Mouse (Mus musculus): Measurements from ENCODE around the gene Cyp27b1.
"Not testable (repeated sequence)": the region's sequence is repeated elsewhere in the genome, so short reads cannot be mapped to it uniquely, and the experiment has no call there.

The Cyp27b1 gene

GRCm38 (mm10) chr10:127069281-127070189, 21.5 kb downstream of the Cyp27b1 start:
- DNase-seq (ENCODE audit: low read depth, low spot score) = no peak

DNA sequence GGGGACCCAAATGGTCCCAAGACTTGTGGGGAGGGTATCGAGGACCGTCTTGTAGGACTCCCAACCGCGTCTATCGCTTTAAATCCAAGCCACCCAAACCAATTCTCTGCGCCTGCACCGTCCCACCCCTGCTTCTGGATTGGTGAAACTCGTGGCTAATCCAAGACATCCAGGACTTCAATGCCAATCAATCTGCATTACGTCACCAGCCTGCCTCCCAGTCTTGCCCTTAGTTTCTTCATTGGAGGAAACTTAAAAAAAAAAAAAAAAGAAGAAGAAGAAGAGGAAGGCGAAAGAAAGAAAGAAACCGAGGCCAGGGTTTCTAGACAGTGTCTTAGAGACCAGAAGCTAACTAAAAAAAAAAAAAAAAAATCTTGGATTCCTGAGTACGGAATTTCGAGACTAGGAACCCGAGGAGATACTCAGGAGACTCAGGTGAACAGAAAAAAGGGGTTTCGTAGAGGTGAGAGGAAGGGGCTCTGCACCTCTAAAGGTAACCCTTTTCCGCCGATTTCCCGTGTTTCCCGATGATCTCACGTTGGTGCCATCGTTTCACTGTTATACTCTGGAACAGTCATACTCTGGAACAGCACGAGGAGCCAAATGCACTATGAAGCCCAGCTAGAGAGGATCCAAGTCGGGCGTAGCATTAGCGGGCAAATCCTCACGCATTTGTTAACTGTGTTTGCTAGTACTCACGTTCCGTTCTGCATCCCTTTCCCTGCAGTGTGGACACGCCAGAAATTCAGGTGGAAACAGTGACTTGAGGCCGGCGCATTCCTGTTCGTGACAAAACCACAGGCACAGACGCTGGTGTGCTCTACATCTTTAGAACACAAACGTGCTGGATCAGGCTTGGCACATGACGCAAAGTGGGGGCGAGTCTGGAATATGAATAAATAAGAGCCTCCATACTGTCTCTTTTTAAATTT, 22.4 kb downstream of the Cyp27b1 start, which contains the start of gene Tspan31:
TSS of gene Tspan31 (minus strand) at position 75 of the 932 bp plus-strand sequence.
- peak; percentile 79 for DNase-seq (ENCODE audit: low read depth, low spot score)

- DNase-seq (ENCODE audit: low read depth, low spot score) = no peak
These were observed 23.2 kb downstream of the Cyp27b1 start for GRCm38 (mm10) chr10:127071203-127071602.

- not testable (repeated sequence) for DNase-seq (ENCODE audit: low read depth, low spot score)
These were observed 24.2 kb downstream of the Cyp27b1 start for GRCm38 (mm10) chr10:127072270-127072669.

- DNase-seq (ENCODE audit: low read depth, low spot score) = not testable (repeated sequence)
These were observed 24.9 kb downstream of the Cyp27b1 start for GRCm38 (mm10) chr10:127072969-127073368.

DNA sequence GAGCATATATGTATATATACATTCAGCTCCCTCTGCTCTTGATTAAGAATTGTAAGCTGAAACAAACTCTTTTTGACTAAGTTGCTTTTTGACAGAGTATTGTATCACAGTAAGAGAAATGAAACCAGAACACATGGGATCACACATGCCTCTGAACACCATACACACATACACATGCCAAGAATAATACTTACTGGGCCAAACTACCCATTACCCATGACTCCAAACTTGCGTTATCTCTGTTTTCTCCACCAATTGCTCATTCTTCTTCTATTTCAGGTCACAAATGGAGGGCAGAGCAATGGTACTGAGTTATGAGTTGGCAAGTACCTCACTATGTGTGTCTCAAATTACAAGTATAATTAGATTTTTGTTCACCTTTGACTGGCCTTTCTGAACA, 25.9 kb downstream of the Cyp27b1 start:
- no peak for DNase-seq (ENCODE audit: low read depth, low spot score)

- no peak for DNase-seq (ENCODE audit: low read depth, low spot score)
These were observed 27.0 kb downstream of the Cyp27b1 start, which contains the start of gene Agap2 for GRCm38 (mm10) chr10:127075080-127075479. TSS of gene Agap2 (plus strand) at chr10:127075284.

GRCm38 (mm10) chr10:127075651-127076050, 27.6 kb downstream of the Cyp27b1 start:
- no peak for DNase-seq (ENCODE audit: low read depth, low spot score)

DNA sequence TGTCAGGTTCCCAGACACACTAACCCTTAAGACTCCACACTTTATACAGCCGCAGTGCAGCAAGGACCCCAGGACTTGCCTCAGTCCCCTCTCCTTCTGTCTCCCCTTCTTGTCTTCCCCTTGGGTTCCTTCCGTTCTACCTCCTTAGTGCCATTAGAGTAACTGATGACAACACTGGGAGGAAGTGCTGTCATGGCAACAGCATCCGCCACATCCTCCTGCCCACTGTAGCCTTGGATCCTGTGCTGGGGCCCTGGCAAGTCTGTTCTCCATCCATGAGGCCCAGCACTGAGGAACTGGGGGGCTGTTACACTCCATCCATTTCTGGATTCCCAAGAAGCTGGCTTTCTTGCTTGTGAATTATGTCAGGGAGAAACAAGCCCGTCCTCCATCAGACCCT, 28.0 kb downstream of the Cyp27b1 start:
- no peak for DNase-seq (ENCODE audit: low read depth, low spot score)

GRCm38 (mm10) chr10:127077515-127077914, 29.5 kb downstream of the Cyp27b1 start:
- no peak for DNase-seq (ENCODE audit: low read depth, low spot score)

DNA sequence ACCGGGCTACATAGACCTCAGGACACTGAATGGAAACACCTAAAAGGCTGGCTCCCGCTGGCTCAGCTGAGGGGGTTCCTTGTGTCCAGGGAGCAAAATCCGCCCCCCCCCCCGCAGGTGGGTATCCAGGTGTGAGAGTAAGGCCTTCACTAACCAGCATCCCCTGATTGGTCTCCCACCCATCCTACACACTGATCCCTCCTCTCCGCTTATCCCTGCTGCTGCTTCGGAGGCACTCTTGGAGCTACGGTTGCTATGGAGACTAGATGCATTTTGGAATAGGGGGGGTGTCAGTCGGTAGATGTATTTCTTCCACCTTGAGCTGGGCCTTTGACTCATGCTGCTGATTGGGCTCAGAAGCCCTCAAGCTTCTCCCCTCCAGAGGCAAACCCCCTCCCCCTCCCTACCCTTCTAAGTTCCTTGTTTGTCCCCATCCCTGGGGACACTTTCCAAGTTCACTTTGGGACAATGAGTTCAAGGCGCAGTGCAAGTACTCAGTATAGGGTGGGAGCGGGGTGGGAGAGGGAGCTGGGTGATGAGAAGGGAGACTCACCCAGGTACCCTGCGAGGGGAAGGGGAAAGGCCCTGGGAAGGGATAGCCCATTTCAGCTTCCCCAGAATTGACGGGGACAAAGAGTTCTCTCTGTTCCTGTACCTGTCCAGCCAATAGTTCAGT, 30.1 kb downstream of the Cyp27b1 start:
- DNase-seq (ENCODE audit: low read depth, low spot score) = no peak

- no peak for DNase-seq (ENCODE audit: low read depth, low spot score)
These were observed 30.9 kb downstream of the Cyp27b1 start for GRCm38 (mm10) chr10:127078677-127079575.

DNA sequence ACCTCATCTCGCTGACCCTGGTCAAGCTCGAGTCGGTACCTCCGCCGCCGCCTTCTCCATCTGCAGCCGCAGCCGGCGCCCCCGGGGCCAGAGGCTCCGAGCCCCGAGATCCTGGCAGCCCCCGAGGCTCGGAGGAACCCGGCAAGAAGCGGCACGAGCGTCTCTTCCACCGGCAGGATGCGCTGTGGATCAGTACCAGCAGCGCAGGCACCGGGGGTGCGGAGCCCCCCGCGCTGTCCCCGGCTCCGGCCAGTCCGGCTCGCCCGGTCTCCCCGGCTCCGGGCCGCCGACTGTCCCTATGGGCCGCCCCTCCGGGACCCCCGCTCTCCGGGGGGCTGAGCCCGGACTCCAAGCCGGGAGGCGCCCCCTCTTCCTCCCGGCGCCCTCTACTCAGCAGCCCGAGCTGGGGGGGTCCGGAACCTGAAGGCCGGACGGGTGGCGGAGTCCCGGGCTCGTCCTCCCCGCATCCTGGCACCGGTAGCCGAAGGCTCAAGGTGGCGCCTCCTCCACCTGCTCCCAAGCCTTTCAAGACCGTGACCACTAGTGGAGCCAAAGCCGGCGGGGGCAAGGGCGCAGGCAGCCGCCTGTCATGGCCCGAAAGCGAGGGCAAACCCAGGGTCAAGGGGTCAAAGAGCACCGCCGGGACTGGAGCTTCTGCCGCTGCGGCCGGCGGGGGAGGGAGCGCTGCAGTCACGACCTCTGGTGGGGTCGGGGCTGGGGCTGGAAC, 31.8 kb downstream of the Cyp27b1 start:
- DNase-seq (ENCODE audit: low read depth, low spot score) = no peak

- DNase-seq (ENCODE audit: low read depth, low spot score) = no peak
These were observed 33.1 kb downstream of the Cyp27b1 start for GRCm38 (mm10) chr10:127080901-127081780.

DNA sequence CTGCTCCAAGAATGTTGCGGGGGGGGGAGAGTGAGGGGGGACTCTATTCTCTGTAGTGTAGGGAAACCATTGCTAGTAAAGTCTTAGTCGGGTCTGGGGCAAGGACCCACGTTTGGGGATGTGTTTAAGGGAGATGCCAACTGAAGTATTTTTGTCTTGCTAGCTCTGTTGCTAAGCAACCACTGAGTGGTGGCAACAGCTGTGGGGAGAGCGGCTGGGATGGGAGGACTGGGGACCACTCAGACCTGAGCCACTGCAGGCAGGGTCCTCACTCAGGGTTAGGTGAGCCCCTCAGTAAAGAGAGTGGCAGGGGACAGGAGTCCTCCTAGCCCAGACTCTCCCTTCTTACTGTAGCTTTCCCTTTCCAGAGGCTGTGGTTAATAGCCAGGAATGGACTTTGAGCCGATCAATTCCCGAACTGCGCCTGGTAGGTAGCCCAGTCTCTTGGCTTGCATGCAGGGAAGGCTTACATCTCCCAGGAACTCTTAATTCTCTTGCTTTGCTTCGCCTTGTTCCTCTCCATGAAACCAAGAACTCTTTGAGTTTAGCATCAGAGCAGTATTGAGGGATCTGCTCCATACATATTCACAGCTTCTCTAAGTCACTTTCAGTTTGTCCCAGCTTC, 34.1 kb downstream of the Cyp27b1 start:
- DNase-seq (ENCODE audit: low read depth, low spot score) = no peak

GRCm38 (mm10) chr10:127083292-127083914, 35.4 kb downstream of the Cyp27b1 start:
- no peak for DNase-seq (ENCODE audit: low read depth, low spot score)

DNA sequence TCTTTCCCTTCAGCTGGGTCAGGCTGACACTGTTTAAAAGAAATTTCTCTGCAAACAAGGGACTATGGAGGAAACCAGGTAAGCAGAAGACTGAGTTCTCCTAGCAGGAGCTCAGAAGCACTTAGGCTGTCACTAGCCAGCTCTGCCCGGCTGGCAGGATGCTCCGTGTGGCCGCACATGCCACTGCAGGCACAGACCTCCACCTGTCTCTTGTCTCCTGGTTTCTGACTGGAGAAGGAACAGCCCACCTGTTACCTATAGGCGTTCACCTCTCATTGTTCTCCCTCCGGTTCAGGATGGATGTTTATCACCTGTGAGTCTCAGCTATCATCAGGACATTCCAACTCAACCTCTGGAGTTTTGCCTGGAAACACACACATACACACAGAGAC, 35.9 kb downstream of the Cyp27b1 start:
- DNase-seq (ENCODE audit: low read depth, low spot score) = no peak

- no peak for DNase-seq (ENCODE audit: low read depth, low spot score)
These were observed 37.0 kb downstream of the Cyp27b1 start for GRCm38 (mm10) chr10:127085052-127085451.

All from WW6 (cell line).